Mouse (Mus musculus) regulatory T cell (primary cell): ENCODE measurements at regions not wholly inside any gene's neighbourhood (a gene's known extent, or its start where the extent isn't known, plus 50 kb on each side); places are given as distances from the start of the nearest gene placed in this dataset.

Experiments
- in situ Hi-C: fragments of 300-600 bp; cut with MboI, MseI; formaldehyde crosslinking; loops from one replicate; pipeline ENCODE4 v1.15.1; 2025; ENCODE audit warnings: high pct_unique_total_duplicates

DNA sequence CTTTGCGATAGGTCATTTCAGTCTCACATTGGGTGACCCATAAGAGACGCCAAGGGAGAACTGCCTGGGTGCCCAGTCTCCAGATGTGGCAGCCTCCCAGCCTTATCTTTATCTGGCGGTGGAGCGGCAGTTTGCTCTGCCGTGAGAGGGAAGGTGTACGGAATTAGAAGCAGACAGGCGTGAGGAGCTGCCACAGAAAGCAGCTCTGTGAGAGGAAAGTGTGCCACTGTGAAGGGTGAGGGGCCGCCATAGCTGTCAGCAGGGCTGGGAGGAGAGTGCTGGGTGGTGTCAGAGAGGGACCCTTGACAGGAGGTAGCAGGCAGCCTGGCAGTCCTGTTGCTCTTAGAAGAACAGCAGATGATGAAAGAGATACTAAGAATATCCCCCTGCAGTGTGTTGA, 375.0 kb downstream of the Cdh26 start:
- in situ Hi-C loops = loop anchor here (10.0 kb wide), 1 partner anchor 1340 kb away; no protein-coding TSS in a partner anchor

- in situ Hi-C loops = no loop called here
Measured at GRCm38 (mm10) chr2:178821552-178821951, 391.2 kb downstream of the Cdh26 start.

- in situ Hi-C loops = no loop called here
Measured at GRCm38 (mm10) chr2:178830313-178830712, 400.0 kb downstream of the Cdh26 start.

DNA sequence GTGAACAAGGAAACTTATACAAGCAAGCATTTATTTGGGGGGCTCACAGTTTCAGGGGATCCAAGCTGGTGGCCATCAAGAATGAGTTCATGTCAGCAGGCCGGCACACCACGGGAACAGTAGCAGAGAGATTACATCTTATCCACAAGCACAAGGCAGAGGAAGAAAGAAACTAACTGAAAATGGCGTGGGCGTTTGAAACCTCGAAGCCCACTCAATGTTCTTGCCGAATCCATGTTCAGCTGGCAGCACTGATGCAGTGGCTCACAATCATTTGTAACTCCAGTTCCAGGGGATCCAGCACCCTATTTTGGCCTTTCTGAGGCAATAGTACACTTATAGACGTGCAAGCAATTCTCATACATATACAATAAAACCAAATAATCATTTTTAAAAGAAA, 404.7 kb downstream of the Cdh26 start:
- in situ Hi-C loops = no loop called here

GRCm38 (mm10) chr2:178838571-178838970, 408.2 kb downstream of the Cdh26 start:
- in situ Hi-C loops = no loop called here

DNA sequence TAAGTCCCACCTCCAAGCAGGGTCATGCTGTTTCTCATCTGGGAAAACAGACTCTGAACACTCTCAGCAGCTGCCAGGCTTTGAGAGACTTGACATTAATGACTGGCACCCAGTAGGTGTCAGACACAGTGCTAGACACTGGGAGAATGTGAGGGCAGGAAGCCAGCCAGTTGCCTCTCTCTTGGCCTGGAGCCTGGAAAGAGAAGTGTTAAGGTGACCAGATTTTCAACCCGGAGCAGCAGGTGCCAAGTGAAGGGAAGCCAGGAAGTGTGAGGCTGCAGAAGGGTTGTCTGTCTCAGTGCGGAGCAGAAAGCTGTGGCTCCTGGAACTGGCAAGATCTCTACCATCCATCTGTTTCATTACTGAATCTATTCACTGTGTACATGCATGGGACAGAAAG, 410.6 kb downstream of the Cdh26 start:
- in situ Hi-C loops = no loop called here

- in situ Hi-C loops = no loop called here
Measured at GRCm38 (mm10) chr2:178842595-178842994, 412.3 kb downstream of the Cdh26 start.

- in situ Hi-C loops = no loop called here
Measured at GRCm38 (mm10) chr2:178843458-178843857, 413.1 kb downstream of the Cdh26 start.

DNA sequence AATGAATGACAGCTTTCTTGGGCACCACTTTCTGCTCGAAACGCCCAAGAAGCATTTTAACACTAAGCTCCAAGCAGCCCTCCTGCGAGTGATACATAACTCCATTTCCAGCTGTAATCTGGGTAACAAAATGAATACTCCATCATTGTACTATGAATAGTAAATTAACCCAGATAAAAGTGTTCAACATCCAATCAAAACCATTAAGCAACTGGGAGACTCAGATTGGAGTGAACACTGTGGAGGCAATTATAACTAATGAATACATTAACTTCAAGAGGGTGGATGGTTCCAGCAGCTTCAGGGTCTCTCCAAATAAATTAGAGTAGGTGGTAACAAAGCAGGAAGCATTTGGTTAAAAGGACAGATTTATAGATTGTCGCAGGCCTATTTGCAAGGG, 414.2 kb downstream of the Cdh26 start:
- in situ Hi-C loops = no loop called here

DNA sequence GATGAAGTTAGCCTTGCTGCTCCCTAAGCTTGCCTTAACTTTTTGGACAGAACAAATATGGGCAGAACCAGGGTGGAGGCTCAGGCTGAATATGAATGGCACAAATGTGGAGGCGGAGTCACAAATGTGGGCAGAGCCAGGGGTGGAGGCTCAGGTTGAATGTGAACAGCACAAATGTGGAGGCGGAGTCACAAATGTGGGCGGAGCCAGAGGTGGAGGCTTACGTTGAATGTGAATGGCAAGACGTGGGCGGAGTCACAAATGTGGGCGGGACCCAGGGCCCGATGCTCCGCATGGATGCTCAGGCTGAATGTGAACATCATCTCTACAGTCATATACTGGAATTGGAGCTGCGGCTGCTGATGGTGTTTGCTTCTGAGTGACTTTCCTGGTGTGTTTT, 420.0 kb downstream of the Cdh26 start:
- in situ Hi-C loops = no loop called here

DNA sequence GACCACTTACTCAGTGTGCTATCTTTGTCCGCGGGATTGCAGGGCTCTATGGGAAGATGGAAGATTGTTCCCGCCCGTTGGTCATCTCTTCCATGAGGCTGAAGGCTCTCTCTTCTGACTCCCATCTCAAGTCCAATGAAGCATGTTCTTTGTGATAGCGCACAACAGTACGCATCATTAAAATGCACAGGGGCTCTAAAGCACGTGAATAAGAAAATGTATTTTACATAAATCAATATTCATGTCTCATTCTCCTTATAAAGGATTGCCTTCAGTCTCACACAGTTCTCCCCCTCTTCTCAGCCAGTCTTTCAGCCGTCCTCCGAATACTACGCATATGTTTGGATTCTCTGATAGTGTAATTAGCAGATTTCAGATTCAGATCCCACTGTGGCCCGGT, 420.4 kb downstream of the Cdh26 start:
- in situ Hi-C loops = no loop called here

GRCm38 (mm10) chr2:178854012-178854411, 423.7 kb downstream of the Cdh26 start:
- in situ Hi-C loops = no loop called here

GRCm38 (mm10) chr2:178854760-178855159, 424.4 kb downstream of the Cdh26 start:
- in situ Hi-C loops = no loop called here

GRCm38 (mm10) chr2:178862620-178863019, 432.3 kb downstream of the Cdh26 start:
- in situ Hi-C loops = no loop called here

DNA sequence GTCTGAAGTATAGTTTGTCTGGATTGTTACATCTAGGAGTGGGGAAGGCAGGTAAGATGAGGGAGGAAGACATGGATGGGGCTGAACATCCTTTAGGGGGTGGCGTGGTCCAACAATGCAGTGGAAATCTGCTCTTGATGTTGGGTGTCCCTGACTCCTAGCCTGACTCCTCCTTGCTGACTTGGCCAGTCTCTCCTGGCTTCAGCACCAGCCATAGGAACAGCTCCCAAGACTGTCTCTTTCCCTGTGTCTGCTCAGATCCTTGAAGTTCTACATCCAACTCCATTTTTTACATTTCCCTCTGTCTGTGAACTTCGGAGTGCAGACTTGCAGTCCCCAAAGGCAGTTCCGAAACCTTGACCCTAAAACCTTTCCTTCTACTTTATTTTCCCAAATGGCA, 436.8 kb downstream of the Cdh26 start:
- in situ Hi-C loops = no loop called here

GRCm38 (mm10) chr2:178869160-178869559, 438.8 kb downstream of the Cdh26 start:
- in situ Hi-C loops = no loop called here

GRCm38 (mm10) chr2:178878436-178878835, 448.1 kb downstream of the Cdh26 start:
- in situ Hi-C loops = no loop called here

DNA sequence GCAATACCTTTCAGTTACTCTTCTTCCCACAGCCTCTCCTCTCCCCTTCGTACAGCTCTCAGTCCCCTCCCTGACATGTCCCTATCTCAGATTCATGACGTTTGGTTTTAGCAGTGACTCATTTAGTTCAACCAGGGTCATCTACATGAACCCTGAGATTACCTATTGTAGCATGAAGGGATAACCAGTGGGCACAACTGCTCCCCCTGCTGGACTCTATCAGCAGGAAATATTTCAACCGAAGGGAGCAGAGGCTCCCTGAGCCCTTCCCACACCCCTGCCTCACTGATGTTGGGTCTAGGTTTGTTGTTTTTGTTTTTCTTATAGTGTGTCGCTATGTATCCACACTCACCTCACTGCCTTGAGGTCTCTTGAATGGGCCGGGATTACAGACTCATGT, 455.4 kb downstream of the Cdh26 start:
- in situ Hi-C loops = no loop called here

GRCm38 (mm10) chr2:178888704-178889103, 458.4 kb downstream of the Cdh26 start:
- in situ Hi-C loops = no loop called here

DNA sequence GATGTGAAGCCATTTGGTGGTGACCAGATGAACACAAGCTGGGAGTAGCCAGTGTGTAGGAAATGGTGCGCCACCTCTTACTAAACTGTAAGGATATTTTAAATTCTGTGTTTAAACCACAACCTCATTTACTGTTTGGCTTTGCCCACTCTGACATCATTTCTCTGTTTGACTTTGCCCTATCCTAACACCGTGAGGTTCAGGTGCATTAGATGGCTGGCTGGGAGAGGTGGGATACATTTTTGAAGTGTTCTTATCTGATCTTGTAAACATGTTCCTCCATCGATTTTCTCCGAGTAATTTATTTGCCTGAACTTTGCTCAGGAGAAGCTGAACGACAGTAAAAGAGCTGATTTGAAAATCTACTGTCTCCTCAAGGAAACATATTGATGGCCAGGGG, 472.1 kb downstream of the Cdh26 start:
- in situ Hi-C loops = no loop called here

GRCm38 (mm10) chr2:178909325-178909724, 479.0 kb downstream of the Cdh26 start:
- in situ Hi-C loops = no loop called here

DNA sequence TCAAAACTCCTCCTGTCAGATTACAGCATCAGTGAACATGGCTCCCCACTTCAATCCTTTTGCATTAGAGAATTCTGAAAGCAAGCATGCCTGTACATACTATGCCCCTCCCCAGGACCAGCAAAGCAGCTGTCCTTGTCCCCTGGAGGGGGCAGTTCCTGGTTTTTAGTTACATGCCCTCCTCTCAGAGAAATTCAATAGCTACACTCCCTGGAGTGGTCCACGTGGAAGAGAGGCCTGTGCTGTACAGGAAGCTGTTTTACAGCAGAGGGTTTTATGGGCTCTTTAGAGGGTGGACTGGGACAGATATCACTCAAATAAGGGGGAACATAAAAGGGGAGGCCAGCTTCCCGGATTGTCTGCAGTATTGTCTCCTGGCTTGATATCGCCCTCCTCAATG, 481.3 kb downstream of the Cdh26 start:
- in situ Hi-C loops = no loop called here

DNA sequence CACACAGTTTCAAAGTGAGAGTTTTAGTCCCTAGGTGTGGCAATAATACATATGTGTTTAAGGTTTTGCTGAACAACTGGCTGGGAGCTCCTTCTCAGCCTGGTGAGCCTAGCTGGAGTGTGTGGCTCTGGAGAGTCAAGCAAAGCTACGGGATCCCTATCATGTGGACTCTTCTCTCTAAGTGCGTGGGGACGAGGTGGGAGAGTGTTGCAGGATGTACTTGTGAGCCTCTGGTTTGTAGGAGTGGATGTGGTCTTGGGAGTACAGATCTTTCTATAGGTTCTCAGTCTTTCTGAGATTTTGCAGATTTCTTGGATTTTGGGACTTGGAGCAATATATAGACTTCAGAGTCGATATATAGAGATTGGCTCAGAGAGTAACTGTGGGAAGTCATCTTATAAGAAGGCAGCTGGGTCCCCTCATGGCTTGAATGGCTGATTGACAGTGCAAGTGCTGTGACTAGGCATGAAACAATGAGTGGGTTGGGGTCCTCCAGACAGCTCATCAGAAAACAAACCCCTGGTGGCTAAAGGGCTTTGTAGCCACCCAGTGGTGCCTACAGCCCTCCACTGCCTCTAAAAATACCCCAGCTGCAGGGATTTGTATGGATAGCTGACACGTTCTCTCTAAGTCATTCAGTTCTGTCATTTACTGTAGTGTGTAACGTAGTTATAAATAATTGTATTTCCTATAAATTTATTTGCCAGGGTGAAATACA, 486.1 kb downstream of the Cdh26 start:
- in situ Hi-C loops = no loop called here
